Mouse (Mus musculus): Measurements from ENCODE around the gene Uap1l1. TPM values are rescaled to one million over a fixed set of nuclear protein-coding genes. Genes with fewer than 3 reads are reported as not detected.

Gene Uap1l1
- polyA plus RNA-seq, 1 experiment = 40.0 TPM

DNA sequence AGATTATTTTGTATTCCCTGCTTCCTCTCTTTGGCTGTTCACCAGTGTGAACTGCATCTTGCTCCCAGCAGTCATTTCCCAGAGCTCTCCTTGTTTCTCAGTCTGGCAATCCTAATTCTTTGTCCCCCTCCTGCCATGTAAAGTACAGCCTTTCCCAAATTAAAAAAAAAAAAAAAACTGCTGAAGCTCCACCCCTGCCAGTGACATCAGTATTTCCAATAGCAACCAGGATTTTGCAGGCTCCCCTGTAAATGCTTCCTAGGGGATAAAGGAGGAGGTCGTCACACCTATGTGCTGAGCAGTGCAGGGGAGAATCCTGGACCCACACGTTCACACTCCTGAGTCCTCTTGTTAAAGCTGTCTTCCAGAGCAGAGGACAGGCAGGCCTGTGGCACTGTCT is 45.4 kb downstream of the Uap1l1 start:
- Histone ChIP-seq H3K4me3 (ENCODE audit: insufficient read depth, low read length) (no peak overlapping the region), H3K27ac (ENCODE audit: insufficient read depth, low read length) (no peak overlapping the region), H3K4me1 (ENCODE audit: control insufficient read depth, insufficient read depth, low read length) (no peaks in the 10 kb centered on the region)
- TF ChIP-seq POLR2A (IDR thresholded peaks at IDR 0.05; ENCODE audit: low read depth, low read length) (no peak), CTCF (IDR thresholded peaks at IDR 0.05; ENCODE audit: borderline replicate concordance, insufficient read depth, low read length) (no peak)

GRCm38 (mm10) chr2:25318971-25319773 is 46.3 kb downstream of the Uap1l1 start, which contains the start of gene Grin1:
Grin1 (minus strand) TSS chr2:25319187.
- no peak within 1 kb of the TSS for H3K4me3 ChIP-seq (ENCODE audit: insufficient read depth, low read length)
- no peak for TF ChIP-seq CTCF (IDR thresholded peaks at IDR 0.05; ENCODE audit: borderline replicate concordance, insufficient read depth, low read length)
- no peak for TF ChIP-seq POLR2A (IDR thresholded peaks at IDR 0.05; ENCODE audit: low read depth, low read length)
- H3K4me1 ChIP-seq (ENCODE audit: control insufficient read depth, insufficient read depth, low read length) = no peaks in the 10 kb centered on the region
- H3K27ac ChIP-seq (ENCODE audit: insufficient read depth, low read length) = no peak within 1 kb of the TSS

DNA sequence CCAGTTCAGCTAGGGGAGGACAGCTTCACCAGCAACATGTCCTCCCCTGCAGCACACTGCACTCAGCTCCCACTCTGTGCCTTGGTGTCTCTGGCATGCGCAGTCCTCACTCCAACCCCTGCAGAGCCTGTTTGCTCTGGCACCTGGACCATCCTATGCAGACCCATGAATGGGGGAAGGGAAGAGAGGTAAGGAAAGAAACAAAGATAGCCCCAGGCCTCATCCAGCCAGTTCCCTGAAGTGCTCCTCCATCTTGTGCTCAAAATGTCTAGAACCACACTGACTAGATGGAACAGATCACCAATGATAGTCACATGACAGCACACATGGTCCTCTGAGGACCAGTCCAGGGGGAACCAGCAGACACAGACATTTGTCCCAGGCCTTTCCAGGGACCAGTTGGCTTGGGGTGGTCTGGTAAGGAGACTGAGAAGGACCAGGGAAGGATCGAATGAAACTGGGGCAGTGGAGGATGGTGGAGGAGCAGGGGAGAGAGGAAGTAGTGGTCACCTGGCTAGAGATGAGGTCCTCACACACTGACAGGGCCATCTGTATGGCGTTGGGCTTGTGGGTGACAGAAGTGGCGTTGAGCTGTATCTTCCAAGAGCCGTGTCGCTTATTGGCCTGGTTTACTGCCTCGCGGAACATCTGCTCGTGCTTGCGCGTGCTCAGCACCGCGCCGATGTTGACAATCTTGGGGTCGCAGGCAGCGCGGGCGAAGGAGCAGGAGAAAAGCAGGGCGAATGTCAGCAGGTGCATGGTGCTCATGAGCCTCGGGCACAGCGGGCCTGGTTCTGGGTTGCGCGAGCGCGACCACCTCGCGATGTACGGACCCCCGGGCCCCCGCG is 47.1 kb downstream of the Uap1l1 start:
- no peak overlapping the region for H3K4me3 ChIP-seq (ENCODE audit: insufficient read depth, low read length)
- no peak overlapping the region for H3K27ac ChIP-seq (ENCODE audit: insufficient read depth, low read length)
- TF ChIP-seq CTCF (IDR thresholded peaks at IDR 0.05; ENCODE audit: borderline replicate concordance, insufficient read depth, low read length) (no peak), POLR2A (IDR thresholded peaks at IDR 0.05; ENCODE audit: low read depth, low read length) (no peak)
- no peaks in the 10 kb centered on the region for H3K4me1 ChIP-seq (ENCODE audit: control insufficient read depth, insufficient read depth, low read length)

GRCm38 (mm10) chr2:25311491-25311891 is 54.0 kb downstream of the Uap1l1 start:
- TF ChIP-seq POLR2A (IDR thresholded peaks at IDR 0.05; ENCODE audit: low read depth, low read length) (no peak), CTCF (IDR thresholded peaks at IDR 0.05; ENCODE audit: borderline replicate concordance, insufficient read depth, low read length) (no peak)
- Histone ChIP-seq H3K27ac (ENCODE audit: insufficient read depth, low read length) (no peak overlapping the region), H3K4me3 (ENCODE audit: insufficient read depth, low read length) (no peak overlapping the region), H3K4me1 (ENCODE audit: control insufficient read depth, insufficient read depth, low read length) (no peaks in the 10 kb centered on the region)

DNA sequence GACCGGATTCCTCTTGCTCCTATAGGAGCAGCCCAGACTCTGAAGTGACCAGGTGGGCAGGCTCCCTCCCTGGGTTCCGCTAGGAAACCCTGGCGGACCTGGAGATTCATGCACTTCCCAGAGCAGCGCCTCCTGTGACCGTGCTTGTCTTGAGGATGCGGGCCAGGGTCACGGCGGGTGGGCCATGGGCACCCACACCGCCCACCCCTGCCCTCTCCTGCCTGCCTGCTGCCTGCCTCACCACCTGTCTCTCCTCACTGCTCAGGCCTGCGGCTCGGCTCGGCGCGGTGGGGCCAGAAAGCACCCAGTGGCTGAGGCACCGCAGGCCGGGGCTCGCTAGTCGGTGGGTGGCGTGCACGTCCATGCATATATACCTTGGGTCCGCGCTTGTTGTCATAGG is 54.5 kb downstream of the Uap1l1 start:
- TF ChIP-seq POLR2A (IDR thresholded peaks at IDR 0.05; ENCODE audit: low read depth, low read length) = no peak
- no peak for TF ChIP-seq CTCF (IDR thresholded peaks at IDR 0.05; ENCODE audit: borderline replicate concordance, insufficient read depth, low read length)
- no peak overlapping the region for H3K27ac ChIP-seq (ENCODE audit: insufficient read depth, low read length)
- no peaks in the 10 kb centered on the region for H3K4me1 ChIP-seq (ENCODE audit: control insufficient read depth, insufficient read depth, low read length)
- no peak overlapping the region for H3K4me3 ChIP-seq (ENCODE audit: insufficient read depth, low read length)

GRCm38 (mm10) chr2:25310180-25310579 is 55.3 kb downstream of the Uap1l1 start:
- no peak for TF ChIP-seq CTCF (IDR thresholded peaks at IDR 0.05; ENCODE audit: borderline replicate concordance, insufficient read depth, low read length)
- TF ChIP-seq POLR2A (IDR thresholded peaks at IDR 0.05; ENCODE audit: low read depth, low read length) = no peak
- Histone ChIP-seq H3K4me1 (ENCODE audit: control insufficient read depth, insufficient read depth, low read length) (no peaks in the 10 kb centered on the region), H3K27ac (ENCODE audit: insufficient read depth, low read length) (no peak overlapping the region), H3K4me3 (ENCODE audit: insufficient read depth, low read length) (no peak overlapping the region)

Other genes starting within 250 kb of the Uap1l1 start
- 1.7 and 3.2 TPM in 2 replicates for gene Nrarp, start 184.9 kb downstream of the Uap1l1 start, polyA plus RNA-seq (2011; ENCODE audit: insufficient read length, low read depth, missing spikeins)
- 17.5 and 21.8 TPM in 2 replicates for gene Tor4a, start 168.8 kb downstream of the Uap1l1 start, polyA plus RNA-seq (2011; ENCODE audit: insufficient read length, low read depth, missing spikeins)
- gene Nelfb, start 154.2 kb downstream of the Uap1l1 start, polyA plus RNA-seq (2011; ENCODE audit: insufficient read length, low read depth, missing spikeins) = 38.8 and 42.3 TPM in 2 replicates
- not detected in 2 replicates for gene Stpg3, start 151.0 kb downstream of the Uap1l1 start, polyA plus RNA-seq (2011; ENCODE audit: insufficient read length, low read depth, missing spikeins)
- gene Fam166a, start 146.9 kb downstream of the Uap1l1 start, polyA plus RNA-seq (2011; ENCODE audit: insufficient read length, low read depth, missing spikeins) = not detected in 2 replicates
- 209 and 237 TPM in 2 replicates for gene Tubb4b, start 141.0 kb downstream of the Uap1l1 start, polyA plus RNA-seq (2011; ENCODE audit: insufficient read length, low read depth, missing spikeins)
- not detected in 2 replicates for gene Slc34a3, start 131.3 kb downstream of the Uap1l1 start, polyA plus RNA-seq (2011; ENCODE audit: insufficient read length, low read depth, missing spikeins)
- not detected in 2 replicates for gene Rnf224, start 128.9 kb downstream of the Uap1l1 start, polyA plus RNA-seq (2011; ENCODE audit: insufficient read length, low read depth, missing spikeins)
- gene Rnf208, start 123.4 kb downstream of the Uap1l1 start, polyA plus RNA-seq (2011; ENCODE audit: insufficient read length, low read depth, missing spikeins) = 0.42 TPM in 1 of 2 replicates, not detected in the other
- not detected in 2 replicates for gene Cysrt1, start 123.2 kb downstream of the Uap1l1 start, polyA plus RNA-seq (2011; ENCODE audit: insufficient read length, low read depth, missing spikeins)
- gene AL732309.1, start 118.8 kb downstream of the Uap1l1 start, polyA plus RNA-seq (2011; ENCODE audit: insufficient read length, low read depth, missing spikeins) = 2.3 TPM in 1 of 2 replicates, not detected in the other
- gene Tmem203, start 110.2 kb downstream of the Uap1l1 start, polyA plus RNA-seq (2011; ENCODE audit: insufficient read length, low read depth, missing spikeins) = 11.6 and 15.3 TPM in 2 replicates
- 7.1 and 9.5 TPM in 2 replicates for gene Tprn, start 103.1 kb downstream of the Uap1l1 start, polyA plus RNA-seq (2011; ENCODE audit: insufficient read length, low read depth, missing spikeins)
- 46.2 and 49.4 TPM in 2 replicates for gene Ssna1, start 93.2 kb downstream of the Uap1l1 start, polyA plus RNA-seq (2011; ENCODE audit: insufficient read length, low read depth, missing spikeins)
- 93.8 and 95.3 TPM in 2 replicates for gene Anapc2, start 93.2 kb downstream of the Uap1l1 start, polyA plus RNA-seq (2011; ENCODE audit: insufficient read length, low read depth, missing spikeins)
- gene Tmem210, start 77.5 kb downstream of the Uap1l1 start, polyA plus RNA-seq (2011; ENCODE audit: insufficient read length, low read depth, missing spikeins) = not detected in 2 replicates
- not detected in 2 replicates for gene Lrrc26, start 75.8 kb downstream of the Uap1l1 start, polyA plus RNA-seq (2011; ENCODE audit: insufficient read length, low read depth, missing spikeins)
- gene Grin1, start 46.5 kb downstream of the Uap1l1 start, polyA plus RNA-seq (2011; ENCODE audit: insufficient read length, low read depth, missing spikeins) = 1.6 and 1.7 TPM in 2 replicates
- 41.1 and 70.7 TPM in 2 replicates for gene Man1b1, start 33.3 kb downstream of the Uap1l1 start, polyA plus RNA-seq (2011; ENCODE audit: insufficient read length, low read depth, missing spikeins)
- gene Dpp7, start 9.3 kb downstream of the Uap1l1 start, polyA plus RNA-seq (2011; ENCODE audit: insufficient read length, low read depth, missing spikeins) = 29.9 and 32.9 TPM in 2 replicates
- 3.3 and 5.2 TPM in 2 replicates for gene Sapcd2, start 6.6 kb upstream of the Uap1l1 start, polyA plus RNA-seq (2011; ENCODE audit: insufficient read length, low read depth, missing spikeins)
- gene Entpd2, start 30.2 kb upstream of the Uap1l1 start, polyA plus RNA-seq (2011; ENCODE audit: insufficient read length, low read depth, missing spikeins) = 0.33 and 2.2 TPM in 2 replicates
- 86.0 and 107 TPM in 2 replicates for gene Npdc1, start 33.7 kb upstream of the Uap1l1 start, polyA plus RNA-seq (2011; ENCODE audit: insufficient read length, low read depth, missing spikeins)
- gene Fut7, start 57.6 kb upstream of the Uap1l1 start, polyA plus RNA-seq (2011; ENCODE audit: insufficient read length, low read depth, missing spikeins) = not detected in 2 replicates
- gene Abca2, start 63.0 kb upstream of the Uap1l1 start, polyA plus RNA-seq (2011; ENCODE audit: insufficient read length, low read depth, missing spikeins) = 7.8 and 12.1 TPM in 2 replicates
- gene Clic3, start 91.2 kb upstream of the Uap1l1 start, polyA plus RNA-seq (2011; ENCODE audit: insufficient read length, low read depth, missing spikeins) = not detected in 2 replicates
- 12.9 and 13.6 TPM in 2 replicates for gene Paxx, start 95.4 kb upstream of the Uap1l1 start, polyA plus RNA-seq (2011; ENCODE audit: insufficient read length, low read depth, missing spikeins)
- not detected in 2 replicates for gene Ptgds, start 104.4 kb upstream of the Uap1l1 start, polyA plus RNA-seq (2011; ENCODE audit: insufficient read length, low read depth, missing spikeins)
- gene Lcn12, start 128.2 kb upstream of the Uap1l1 start, polyA plus RNA-seq (2011; ENCODE audit: insufficient read length, low read depth, missing spikeins) = not detected in 2 replicates
- 28.0 and 40.7 TPM in 2 replicates for gene Fbxw5, start 135.1 kb upstream of the Uap1l1 start, polyA plus RNA-seq (2011; ENCODE audit: insufficient read length, low read depth, missing spikeins)
- gene C8g, start 136.0 kb upstream of the Uap1l1 start, polyA plus RNA-seq (2011; ENCODE audit: insufficient read length, low read depth, missing spikeins) = 0.91 and 1.2 TPM in 2 replicates
- 11.5 and 13.1 TPM in 2 replicates for gene Traf2, start 181.3 kb upstream of the Uap1l1 start, polyA plus RNA-seq (2011; ENCODE audit: insufficient read length, low read depth, missing spikeins)
- 102 and 122 TPM in 2 replicates for gene Edf1, start 192.2 kb upstream of the Uap1l1 start, polyA plus RNA-seq (2011; ENCODE audit: insufficient read length, low read depth, missing spikeins)
- gene Mamdc4, start 209.2 kb upstream of the Uap1l1 start, polyA plus RNA-seq (2011; ENCODE audit: insufficient read length, low read depth, missing spikeins) = 0.45 and 1.0 TPM in 2 replicates
- gene Phpt1, start 209.5 kb upstream of the Uap1l1 start, polyA plus RNA-seq (2011; ENCODE audit: insufficient read length, low read depth, missing spikeins) = 33.0 and 46.4 TPM in 2 replicates
- gene Ajm1, start 216.1 kb upstream of the Uap1l1 start, polyA plus RNA-seq (2011; ENCODE audit: insufficient read length, low read depth, missing spikeins) = 0.17 and 0.25 TPM in 2 replicates
- 51.0 and 63.2 TPM in 2 replicates for gene Rabl6, start 242.8 kb upstream of the Uap1l1 start, polyA plus RNA-seq (2011; ENCODE audit: insufficient read length, low read depth, missing spikeins)